Mouse (Mus musculus): ENCODE measurements at regions not wholly inside any gene's neighbourhood (a gene's known extent, or its start where the extent isn't known, plus 50 kb on each side); places are given as distances from the start of the nearest gene placed in this dataset.
"Not testable (repeated sequence)": the region's sequence is repeated elsewhere in the genome, so short reads cannot be mapped to it uniquely, and the experiment has no call there.

- DNase-seq (ENCODE audit: low spot score) = peak; percentile 3
Observed at GRCm38 (mm10) chr4:8084954-8085639, 153.7 kb downstream of the Car8 start.

- DNase-seq (ENCODE audit: low spot score) = no peak
Observed at GRCm38 (mm10) chr4:8079349-8079748, 159.5 kb downstream of the Car8 start.

DNA sequence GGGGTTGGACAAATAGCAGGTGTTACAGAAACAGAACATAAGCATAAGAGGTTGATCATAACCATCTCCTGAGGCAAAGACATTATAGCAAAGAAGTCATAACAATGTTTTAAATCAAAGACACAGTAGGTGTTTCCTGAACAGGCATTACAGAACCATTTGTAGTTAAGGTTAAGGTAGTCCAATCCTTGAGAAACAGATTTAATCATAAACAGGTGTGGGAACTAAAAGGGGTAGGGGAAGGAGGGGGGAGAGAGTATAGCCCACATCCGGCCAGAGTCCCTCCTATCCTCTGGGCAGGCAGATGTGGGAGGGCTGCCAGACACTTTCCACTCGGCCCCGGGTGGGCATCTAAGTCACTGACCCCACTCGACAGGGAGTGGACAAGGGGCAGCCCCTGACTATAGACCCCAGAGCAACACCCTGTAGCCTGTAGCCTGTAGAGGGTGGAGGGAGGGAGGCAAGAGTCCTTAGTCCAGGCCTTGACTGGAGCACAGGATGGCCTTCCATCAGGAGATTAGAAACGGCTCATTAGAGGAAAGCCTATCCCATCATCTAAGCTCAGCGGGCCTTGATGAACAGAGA lies 165.8 kb downstream of the Car8 start:
- DNase-seq (ENCODE audit: low spot score) = no peak

DNA sequence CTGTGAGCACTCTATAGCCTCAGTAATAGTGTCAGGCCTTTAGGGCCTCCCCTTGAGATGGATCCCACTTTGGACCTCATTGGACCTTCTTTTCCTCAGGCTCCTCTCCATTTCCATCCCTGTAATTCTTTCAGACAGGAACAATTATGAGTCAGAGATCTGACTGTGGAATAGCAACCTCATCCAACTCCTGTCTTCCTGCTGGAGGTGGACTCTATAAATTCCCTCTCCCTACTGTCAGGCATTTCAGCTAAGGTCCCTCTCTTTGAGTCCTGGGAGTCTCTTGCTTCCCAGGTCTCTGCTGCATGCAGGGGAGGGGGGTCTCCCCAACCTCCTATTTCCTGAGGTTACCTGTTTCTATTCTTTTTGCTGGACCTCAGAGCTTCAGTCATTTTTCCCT lies 168.1 kb downstream of the Car8 start:
- not testable (repeated sequence) for DNase-seq (ENCODE audit: low spot score)

GRCm38 (mm10) chr4:8068086-8068485 lies 170.8 kb downstream of the Car8 start:
- DNase-seq (ENCODE audit: low spot score) = no peak

GRCm38 (mm10) chr4:8041776-8042175 lies 197.1 kb downstream of the Car8 start:
- no peak for DNase-seq (ENCODE audit: low spot score)

- DNase-seq (ENCODE audit: low spot score) = no peak
Observed at GRCm38 (mm10) chr4:8037863-8038262, 201.0 kb downstream of the Car8 start.

GRCm38 (mm10) chr4:8033402-8033801 lies 205.4 kb downstream of the Car8 start:
- not testable (repeated sequence) for DNase-seq (ENCODE audit: low spot score)

DNA sequence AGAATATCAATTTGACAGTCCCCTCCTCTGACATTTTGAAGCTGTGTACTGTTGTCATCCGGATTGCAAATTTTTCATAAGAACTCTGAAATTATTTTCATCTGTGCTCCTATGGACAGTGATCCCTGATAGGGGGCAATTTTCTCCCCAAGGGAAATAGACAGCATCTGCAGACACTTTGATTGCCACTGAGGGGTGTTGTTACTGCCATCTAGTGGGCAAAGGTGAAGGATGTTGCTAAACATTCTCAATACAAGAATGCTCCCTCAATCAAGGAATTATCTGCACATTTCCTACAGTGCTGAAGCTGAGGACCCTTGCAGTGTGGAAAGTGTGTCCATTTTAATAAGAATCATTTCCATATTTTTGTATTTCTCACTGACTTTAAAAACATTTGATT lies 233.7 kb downstream of the Car8 start:
- DNase-seq (ENCODE audit: low spot score) = peak; percentile 3

- DNase-seq (ENCODE audit: low spot score) = no peak
Observed at GRCm38 (mm10) chr4:7997575-7997953, 241.3 kb downstream of the Car8 start.

DNA sequence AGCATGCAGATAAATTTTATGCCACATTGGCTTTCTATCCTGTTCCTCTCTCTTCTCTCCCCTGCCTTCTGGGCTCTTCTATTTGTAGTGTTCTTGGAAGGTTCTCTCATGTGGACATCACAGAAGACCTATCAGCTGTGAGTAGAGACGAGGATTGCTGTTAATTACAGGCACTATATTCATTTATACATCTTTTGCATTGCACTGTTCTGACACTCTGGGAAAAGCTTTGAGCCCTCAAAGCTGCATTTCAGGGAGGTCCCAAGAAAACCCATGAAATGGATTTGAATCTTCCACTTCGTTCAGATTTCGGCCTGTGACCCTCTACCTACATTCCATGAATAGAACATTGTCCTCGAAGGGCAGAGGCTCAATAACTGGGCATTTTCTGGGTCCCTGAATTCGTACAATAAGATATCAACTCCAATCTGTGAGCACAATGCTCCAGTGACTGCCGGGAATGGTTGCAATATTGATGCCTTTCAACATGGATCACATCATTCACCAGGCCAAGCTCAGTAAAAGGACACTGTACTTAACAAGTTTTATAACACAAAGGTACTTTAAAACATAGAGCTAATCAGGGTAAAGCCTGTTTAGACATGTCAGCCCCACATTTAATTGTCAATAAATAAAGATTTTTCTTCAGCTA lies 241.8 kb downstream of the Car8 start:
- DNase-seq (ENCODE audit: low spot score) = no peak

DNA sequence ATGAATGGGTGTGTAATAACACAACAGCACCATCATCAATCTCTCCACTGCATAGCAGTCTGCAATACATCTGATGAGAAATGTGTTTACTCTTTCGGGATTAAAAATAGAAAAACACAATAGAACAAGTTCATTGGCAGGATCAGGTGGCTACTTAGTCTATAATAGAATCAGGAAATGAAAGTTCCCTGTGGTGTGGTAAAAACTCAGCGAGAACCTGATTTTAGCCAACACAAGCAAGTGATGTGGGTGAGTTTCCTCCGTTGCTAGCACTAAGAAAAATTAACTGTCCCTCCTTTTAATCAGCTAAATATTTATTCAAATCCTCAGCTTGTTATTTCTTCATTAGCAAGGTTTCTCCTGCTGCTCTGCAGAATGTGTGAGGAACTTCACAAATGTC lies 245.9 kb downstream of the Car8 start:
- DNase-seq (ENCODE audit: low spot score) = no peak

DNA sequence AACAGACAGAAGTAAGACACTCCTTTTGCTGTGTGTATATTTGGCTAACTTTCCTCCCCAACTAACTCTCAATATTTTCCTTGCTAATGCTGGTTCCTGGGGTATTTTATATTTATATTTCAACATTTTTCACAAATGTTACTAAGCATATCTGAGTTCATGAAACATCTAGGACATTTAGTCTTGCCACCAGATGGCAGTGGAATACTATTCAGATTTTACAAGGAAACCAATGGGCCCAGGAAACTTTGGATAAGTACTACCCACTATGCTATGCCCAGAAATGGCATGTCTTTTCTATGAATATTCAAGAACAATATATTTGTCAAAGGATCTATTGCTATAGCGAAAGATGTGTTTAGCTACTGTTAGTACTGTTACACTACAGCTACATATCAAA lies 251.1 kb downstream of the Car8 start:
- DNase-seq (ENCODE audit: low spot score) = no peak

DNA sequence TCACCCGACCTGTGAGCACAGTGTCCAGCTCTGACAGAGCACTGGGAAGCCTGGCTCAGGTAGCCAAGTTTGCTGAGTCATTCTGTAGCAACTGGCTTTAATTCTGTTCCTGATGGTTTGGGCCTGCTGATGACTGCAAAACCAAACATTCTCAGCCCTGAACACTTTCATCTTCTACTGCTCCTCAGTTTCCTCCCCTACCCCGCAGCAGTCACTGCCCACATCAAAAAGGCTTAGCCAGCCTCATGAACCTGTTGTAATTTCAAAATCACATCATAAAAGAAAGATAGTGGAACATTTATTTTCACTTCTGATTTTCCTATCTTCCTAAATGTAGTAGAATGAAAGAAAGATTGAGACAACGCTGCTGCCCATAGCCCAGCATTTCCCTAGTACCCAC lies 251.5 kb downstream of the Car8 start:
- DNase-seq (ENCODE audit: low spot score) = no peak

DNA sequence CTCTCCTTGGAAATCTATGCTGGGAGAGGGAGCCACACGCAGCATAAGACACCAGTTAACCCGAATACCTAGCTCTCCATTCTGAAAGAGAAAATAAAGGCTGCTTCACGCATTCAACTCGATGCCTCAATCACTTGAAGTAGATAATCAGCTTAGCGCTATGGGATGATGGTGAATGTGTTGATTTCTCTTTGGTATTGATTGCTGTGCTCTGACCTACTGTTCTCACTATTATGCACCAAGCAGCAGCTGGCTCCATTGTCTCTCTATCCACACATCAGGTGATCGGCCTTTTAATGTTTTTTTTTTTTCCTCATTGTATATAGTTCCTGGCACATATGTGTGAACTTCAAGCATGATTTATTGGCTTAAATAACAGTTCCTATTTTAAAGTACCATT lies 254.0 kb downstream of the Car8 start:
- DNase-seq (ENCODE audit: low spot score) = no peak

GRCm38 (mm10) chr4:7979772-7980351 lies 259.0 kb downstream of the Car8 start:
- DNase-seq (ENCODE audit: low spot score) = no peak

GRCm38 (mm10) chr4:7977661-7978444 lies 261.0 kb downstream of the Car8 start:
- no peak for DNase-seq (ENCODE audit: low spot score)

GRCm38 (mm10) chr4:7970272-7970671 lies 268.6 kb downstream of the Car8 start:
- DNase-seq (ENCODE audit: low spot score) = no peak

GRCm38 (mm10) chr4:7965663-7966062 lies 273.2 kb downstream of the Car8 start:
- no peak for DNase-seq (ENCODE audit: low spot score)

DNA sequence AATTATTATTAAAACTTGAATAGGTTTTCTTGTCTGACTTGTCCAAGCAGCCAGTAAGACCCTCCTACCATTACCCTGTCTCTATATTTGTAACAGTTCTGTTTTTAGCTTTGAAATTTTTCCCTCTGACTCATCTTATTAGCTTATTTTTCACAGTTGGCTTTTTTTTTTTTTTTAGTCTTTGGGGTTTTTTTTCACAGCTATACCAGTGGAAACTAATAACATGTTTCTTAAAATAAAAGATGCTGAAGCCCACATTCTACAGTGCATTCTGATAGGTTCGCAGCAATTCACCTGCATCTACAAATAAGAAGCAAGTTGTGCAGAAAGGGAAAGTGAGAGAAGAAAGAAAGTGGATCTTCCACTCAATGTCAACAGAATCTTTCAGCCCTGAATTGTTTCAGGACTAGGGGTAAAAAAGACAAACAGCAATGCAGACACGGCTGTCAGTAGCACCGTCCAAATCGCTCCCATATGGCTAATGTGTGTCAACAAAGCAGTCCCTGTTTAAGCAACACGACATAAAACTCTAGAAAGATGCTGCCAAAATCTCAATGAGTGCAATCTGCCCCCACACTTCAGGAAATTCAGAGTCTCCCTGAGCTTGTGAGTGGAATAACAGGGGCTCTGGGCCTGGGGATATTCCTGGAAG lies 277.2 kb downstream of the Car8 start:
- DNase-seq (ENCODE audit: low spot score) = no peak

DNA sequence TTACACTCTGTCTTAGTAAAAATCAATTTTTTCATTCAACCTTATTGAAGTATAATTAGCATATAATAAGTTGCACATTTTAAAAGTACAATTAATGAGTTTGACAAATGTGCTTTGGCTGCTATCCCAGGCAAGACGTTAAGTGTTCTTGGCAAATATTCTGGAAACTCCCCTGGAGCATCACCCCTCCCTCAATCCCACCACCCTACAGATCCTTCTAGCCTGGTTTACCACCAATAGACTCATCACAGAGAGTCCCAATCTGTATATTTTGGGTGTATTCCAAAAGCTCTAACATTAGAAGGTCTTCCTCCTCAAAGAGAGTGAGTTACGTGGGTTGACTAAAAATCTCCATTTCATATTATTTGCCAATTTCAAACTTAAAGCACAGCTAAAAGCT lies 278.5 kb downstream of the Car8 start:
- no peak for DNase-seq (ENCODE audit: low spot score)

GRCm38 (mm10) chr4:7948020-7948419 lies 290.8 kb downstream of the Car8 start:
- DNase-seq (ENCODE audit: low spot score) = no peak
